Mouse (Mus musculus) G1E (cell line): ENCODE data around the gene Bod1l. TPM values are rescaled to one million over a fixed set of nuclear protein-coding genes. Genes with fewer than 3 reads are reported as not detected.

Experiments used
- ATAC-seq: 2 replicates; pipeline ENCODE4 v1.8.0; 2016; ENCODE audit warnings: mild to moderate bottlenecking; ENCODE audit not compliant: insufficient number of reproducible peaks, poor library complexity, low FRiP score, severe bottlenecking; ENCODE audit errors: extremely low read depth
- DNase-seq: peaks from one replicate; pipeline ENCODE4 v3.0.0; 2012; ENCODE audit warnings: low spot score
- H3K27me3 ChIP-seq: 2 replicates; pipeline ENCODE4 v1.6.1; 2012; ENCODE audit warnings: mild to moderate bottlenecking, low read length, inconsistent platforms; ENCODE audit not compliant: insufficient read depth
- H3K36me3 ChIP-seq: replicated peaks from 2 replicates; pipeline ENCODE3; 2012; ENCODE audit warnings: mild to moderate bottlenecking, inconsistent platforms
- H3K4me1 ChIP-seq: 2 replicates; pipeline ENCODE4 v1.6.1; 2012; ENCODE audit warnings: low read depth, low read length, inconsistent platforms, mixed read lengths; ENCODE audit not compliant: insufficient read depth
- H3K4me3 ChIP-seq: 2 replicates; pipeline ENCODE4 v1.5.1; 2012; ENCODE audit warnings: low read depth, mild to moderate bottlenecking, inconsistent platforms, low read length, moderate library complexity, mixed read lengths
- H3K9me3 ChIP-seq: replicated peaks from 2 replicates; pipeline ENCODE4 v1.6.1; 2012; ENCODE audit warnings: inconsistent platforms
- CTCF ChIP-seq: IDR thresholded peaks from 2 replicates; pipeline ENCODE4 v1.5.1; 2012; ENCODE audit warnings: low read depth, low read length, inconsistent platforms, mixed read lengths
- GATA1 ChIP-seq: IDR thresholded peaks from 2 replicates; pipeline ENCODE4 v1.6.1; 2012; ENCODE audit warnings: borderline replicate concordance, low read length, inconsistent platforms, mixed read lengths
- GATA2 ChIP-seq: IDR thresholded peaks from 2 replicates; pipeline ENCODE4 v1.6.1; 2012; ENCODE audit warnings: low read depth, low read length, inconsistent platforms, borderline replicate concordance
- POLR2AphosphoS5 ChIP-seq: IDR thresholded peaks from 2 replicates; pipeline ENCODE4 v1.6.1; 2012; ENCODE audit warnings: low read depth, low read length, inconsistent platforms; ENCODE audit not compliant: insufficient replicate concordance
- TAL1 ChIP-seq: conservative IDR thresholded peaks from 2 replicates; pipeline ENCODE4 v1.6.1; 2012; ENCODE audit warnings: low read depth, low read length, inconsistent platforms, mixed read lengths
- polyA plus RNA-seq: library from polyadenylated mRNA; stranded (reverse); fragments of >175 nt; gene quantifications from 2 replicates; pipeline ENCODE4 v1.2.3, GENCODE M21; 2012
- total RNA-seq, 2 experiments: library from RNA; stranded (forward) in 1 of 2; stranded (reverse) in 1 of 2; fragments of 200-1000 nt in 1 of 2; fragments of >200 nt in 1 of 2; fragmentation: Nextera tagmentation in 1 of 2; gene quantifications; 2 replicates each; pipeline ENCODE4 v1.2.3; 2014 to 2017

Bod1l gene
- total and polyA plus RNA-seq, 3 experiments = 7.8 to 86.7 (median 50.6) TPM

DNA sequence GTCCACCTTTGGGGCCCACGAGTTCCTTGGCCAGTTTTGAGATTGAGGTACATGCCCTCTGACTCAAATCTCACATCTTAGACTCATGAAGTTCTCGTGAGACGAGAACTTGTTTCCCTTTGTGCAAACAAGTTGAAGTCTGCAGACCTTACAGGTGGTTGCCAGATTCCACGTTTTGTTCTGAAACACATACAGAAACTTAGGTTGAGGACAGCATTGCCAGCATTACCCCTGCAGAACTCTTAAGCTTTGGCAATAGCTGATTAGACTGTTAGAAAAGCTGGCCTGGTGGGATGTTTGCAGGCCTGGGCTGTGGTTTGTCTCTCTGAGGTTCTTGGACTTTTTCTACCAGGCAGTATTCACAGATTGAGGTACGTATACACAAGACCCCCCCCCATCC lies 86.8 kb downstream of the Bod1l start:
- Histone ChIP-seq H3K36me3 (no peaks in the 10 kb centered on the region), H3K9me3 (peaks cover 10% of the 10 kb centered on the region), H3K27me3 (peaks cover 38% of the 10 kb centered on the region), H3K4me3 (no peak overlapping the region), H3K4me1 (peaks cover 5% of the 10 kb centered on the region)
- DNase-seq (no peak), ATAC-seq (no peak)
- TF ChIP-seq TAL1 (no peak), POLR2AphosphoS5 (no peak), CTCF (no peak), GATA1 (no peak), GATA2 (no peak)

- TF ChIP-seq TAL1 (no peak), GATA1 (no peak), GATA2 (no peak), POLR2AphosphoS5 (no peak), CTCF (no peak)
Measured at GRCm38 (mm10) chr5:41756396-41756795, 87.7 kb downstream of the Bod1l start.

GRCm38 (mm10) chr5:41755373-41755960 lies 88.6 kb downstream of the Bod1l start:
- H3K27me3 ChIP-seq = peaks cover 33% of the 10 kb centered on the region
- DNase-seq (no peak), ATAC-seq (no peak)
- H3K9me3 ChIP-seq = no peaks in the 10 kb centered on the region
- TF ChIP-seq CTCF (no peak), POLR2AphosphoS5 (no peak), GATA1 (no peak), GATA2 (no peak), TAL1 (no peak)
- H3K4me1 ChIP-seq = peaks cover 5% of the 10 kb centered on the region
- no peaks in the 10 kb centered on the region for H3K36me3 ChIP-seq
- H3K4me3 ChIP-seq = no peak overlapping the region

More at GRCm38 (mm10) chr5:41756396-41756795, 87.7 kb downstream of the Bod1l start:
- DNase-seq = no peak
- ATAC-seq = no peak
- Histone ChIP-seq H3K9me3 (peaks cover 2% of the 10 kb centered on the region), H3K4me3 (no peak overlapping the region), H3K4me1 (peaks cover 5% of the 10 kb centered on the region), H3K27me3 (peaks cover 37% of the 10 kb centered on the region), H3K36me3 (no peaks in the 10 kb centered on the region)

GRCm38 (mm10) chr5:41754836-41755235 lies 89.3 kb downstream of the Bod1l start:
- Histone ChIP-seq H3K9me3 (no peaks in the 10 kb centered on the region), H3K27me3 (peaks cover 33% of the 10 kb centered on the region), H3K4me3 (no peak overlapping the region), H3K36me3 (no peaks in the 10 kb centered on the region), H3K4me1 (peaks cover 5% of the 10 kb centered on the region)
- DNase-seq (no peak), ATAC-seq (no peak)
- no peak for TF ChIP-seq GATA2
- TF ChIP-seq TAL1 = no peak

- Histone ChIP-seq H3K9me3 (no peaks in the 10 kb centered on the region), H3K4me3 (no peak overlapping the region), H3K36me3 (no peaks in the 10 kb centered on the region), H3K27me3 (peaks cover 32% of the 10 kb centered on the region), H3K4me1 (peaks cover 5% of the 10 kb centered on the region)
- TF ChIP-seq CTCF = no peak
- DNase-seq (no peak), ATAC-seq (no peak)
Measured at GRCm38 (mm10) chr5:41754226-41754775, 89.8 kb downstream of the Bod1l start.

GRCm38 (mm10) chr5:41752721-41753120 lies 91.4 kb downstream of the Bod1l start:
- Histone ChIP-seq H3K4me1 (peaks cover 5% of the 10 kb centered on the region), H3K9me3 (no peaks in the 10 kb centered on the region), H3K27me3 (peaks cover 30% of the 10 kb centered on the region), H3K36me3 (no peaks in the 10 kb centered on the region), H3K4me3 (no peak overlapping the region)
- DNase-seq (no peak), ATAC-seq (no peak)
- TF ChIP-seq CTCF = no peak
- TF ChIP-seq POLR2AphosphoS5 = no peak
- TF ChIP-seq GATA2 = no peak
- TF ChIP-seq GATA1 = no peak
- no peak for TF ChIP-seq TAL1
